In genomic region chr2:154372151-154372829, GRCm38 (mm10) we compare ENCODE assay signal across 8 mouse cellular contexts. TPM values are rescaled to one million over a fixed set of nuclear protein-coding genes. Genes with fewer than 3 reads are reported as not detected.
DNase-seq lines count a peak whose midpoint lies in the region.

No protein-coding gene starts in this region.

- no peaks in the 10 kb centered on the region for H3K9me3 ChIP-seq in megakaryocyte, embryonic 14.5 days

- H3K27me3 ChIP-seq in megakaryocyte, embryonic 14.5 days (replicated peaks): peaks cover 22% of the 10 kb centered on the region

- peak; percentile 89 to 97 for DNase-seq in adrenal gland, adult (ENCODE audit: inconsistent age in 2 of 2, low spot score in 1 of 2)
- peak; percentile 95 for DNase-seq in embryo, embryonic 10 days (ENCODE audit: low spot score)
- DNase-seq in gastrocnemius, postnatal 10 days: peak; percentile 86
- peak; percentile 93 for DNase-seq in induced T-regulatory cell, adult 2 months (ENCODE audit: low read depth)
- peak; percentile 66 to 87 for DNase-seq in left cerebral cortex, adult 8-10 months (ENCODE audit: low spot score in 2 of 2)
- DNase-seq in right cerebral cortex, adult 2 months (ENCODE audit: low spot score in 2 of 2): peak; percentile 87 to 90
- peak; percentile 45 for DNase-seq in urinary bladder, postnatal 10 days (ENCODE audit: low spot score)

- peak overlapping the region; percentile 92 for H3K4me3 ChIP-seq in megakaryocyte, embryonic 14.5 days (replicated peaks)

- H3K36me3 ChIP-seq in megakaryocyte, embryonic 14.5 days (replicated peaks; ENCODE audit: low read length): peaks cover 33% of the 10 kb centered on the region

- H3K4me1 ChIP-seq in megakaryocyte, embryonic 14.5 days: peaks cover 50% of the 10 kb centered on the region

RNA-seq across cellular contexts. Expression of gene Cdk5rap1, which starts 0.5 kb away (rescaled TPM):
- 1 to 10 TPM; 8.2 to 9.7 TPM for total RNA-seq in gastrocnemius, postnatal 10 days (2021)
- total RNA-seq in left cerebral cortex, adult 8-10 months (2022): 10 to 100 TPM; 11.9 to 18.9 (median 15.1) TPM
- polyA plus RNA-seq in megakaryocyte, embryonic 14.5 days (2012; ENCODE audit: insufficient read depth, low replicate concordance): 0.45 TPM in 1 of 2 replicates, not detected in the other

RNA-seq across cellular contexts. Expression of gene Snta1, which starts 35.6 kb away (rescaled TPM):
- 100 to 1,000 TPM in 1 of 2 experiments, 10 to 100 TPM in 1; 95.6 to 128 TPM for total RNA-seq in gastrocnemius, postnatal 10 days (2021)
- total RNA-seq in left cerebral cortex, adult 8-10 months (2022): 10 to 100 TPM; 30.9 to 34.4 (median 32.2) TPM
- polyA plus RNA-seq in megakaryocyte, embryonic 14.5 days (2012; ENCODE audit: insufficient read depth, low replicate concordance): 1.2 TPM in 1 of 2 replicates, not detected in the other

Comparison
In these comparisons a context has a peak if more than half of its experiments do, and no peak if none do; other contexts are left out.
1. Peak in every context shown above with its lines: DNase-seq and H3K4me3 ChIP-seq.
2. DNase-seq: peak in every context shown above with its lines; median percentile 95 in embryo, embryonic 10 days; 93 in adrenal gland, adult; 93 in induced T-regulatory cell, adult 2 months; 88 in right cerebral cortex, adult 2 months; 86 in gastrocnemius, postnatal 10 days; 76 in left cerebral cortex, adult 8-10 months; 45 in urinary bladder, postnatal 10 days.